Mouse (Mus musculus): ENCODE measurements around the gene Nepn. TPM values are rescaled to one million over a fixed set of nuclear protein-coding genes. Genes with fewer than 3 reads are reported as not detected.

Gene Nepn
- polyA plus RNA-seq, 1 experiment from 2014 or later, result 0.14 TPM

DNA sequence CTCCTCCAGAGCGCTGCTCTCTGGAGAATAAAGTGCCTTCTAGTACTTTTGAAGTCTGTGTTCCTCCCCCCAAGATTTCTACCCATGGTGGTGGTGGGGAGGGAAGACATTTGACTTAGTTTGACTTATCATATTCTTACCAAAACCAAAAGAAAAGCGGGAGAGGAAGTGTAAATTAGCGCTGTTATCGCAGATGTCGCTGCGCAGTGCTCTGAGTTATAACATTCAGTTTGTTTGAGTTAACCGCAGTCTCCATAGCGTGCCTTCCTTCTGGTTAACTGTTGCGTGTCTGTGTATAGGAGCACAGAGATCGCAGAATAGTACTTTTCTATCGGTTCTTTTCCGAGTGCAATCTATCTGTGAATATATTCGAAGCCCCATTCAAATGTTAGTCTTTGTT, 16.4 kb downstream of the Nepn start:
- H3K4me2 ChIP-seq, result no peak overlapping the region
- no peak overlapping the region for H3K9ac ChIP-seq (replicated peaks)
- no peak for ATAC-seq (ENCODE audit: insufficient number of reproducible peaks, insufficient read depth, low FRiP score, low TSS enrichment, low read depth)
- WGBS, result 87% methylated on average over 13 of the region's 13 CpGs
- H3K27ac ChIP-seq, result no peak overlapping the region
- H3K27me3 ChIP-seq, result no peaks in the 10 kb centered on the region
- H3K4me1 ChIP-seq (replicated peaks), result no peaks in the 10 kb centered on the region
- no peaks in the 10 kb centered on the region for H3K36me3 ChIP-seq
- no peak overlapping the region for H3K4me3 ChIP-seq (replicated peaks)
- no peaks in the 10 kb centered on the region for H3K9me3 ChIP-seq

DNA sequence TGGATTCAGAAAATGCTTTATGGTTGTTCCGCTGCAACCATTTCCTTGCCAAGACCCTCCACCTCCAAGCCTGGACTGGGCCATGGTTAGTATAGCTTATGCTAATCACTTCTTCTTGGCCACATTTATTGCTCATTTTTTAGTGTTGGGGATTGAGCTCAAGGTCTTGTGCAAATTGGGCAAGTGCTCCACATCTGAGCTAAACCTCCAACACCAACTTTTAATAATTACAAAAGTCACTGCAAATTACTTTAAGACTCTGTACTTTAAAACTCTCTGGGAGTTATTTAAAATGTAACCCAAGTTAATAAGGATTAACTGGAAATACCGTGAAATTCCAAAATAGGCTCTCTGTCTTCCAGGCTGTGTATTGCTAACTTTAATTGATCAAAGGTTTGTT, 18.8 kb downstream of the Nepn start:
- no peaks in the 10 kb centered on the region for H3K36me3 ChIP-seq
- 80% methylated on average over 2 of the region's 2 CpGs for WGBS
- H3K9me3 ChIP-seq, result no peaks in the 10 kb centered on the region
- H3K9ac ChIP-seq (replicated peaks), result no peak overlapping the region
- no peak overlapping the region for H3K4me3 ChIP-seq (replicated peaks)
- H3K4me1 ChIP-seq (replicated peaks), result no peaks in the 10 kb centered on the region
- H3K27me3 ChIP-seq, result no peaks in the 10 kb centered on the region
- no peak overlapping the region for H3K4me2 ChIP-seq
- no peak for ATAC-seq (ENCODE audit: insufficient number of reproducible peaks, insufficient read depth, low FRiP score, low TSS enrichment, low read depth)
- no peak overlapping the region for H3K27ac ChIP-seq

DNA sequence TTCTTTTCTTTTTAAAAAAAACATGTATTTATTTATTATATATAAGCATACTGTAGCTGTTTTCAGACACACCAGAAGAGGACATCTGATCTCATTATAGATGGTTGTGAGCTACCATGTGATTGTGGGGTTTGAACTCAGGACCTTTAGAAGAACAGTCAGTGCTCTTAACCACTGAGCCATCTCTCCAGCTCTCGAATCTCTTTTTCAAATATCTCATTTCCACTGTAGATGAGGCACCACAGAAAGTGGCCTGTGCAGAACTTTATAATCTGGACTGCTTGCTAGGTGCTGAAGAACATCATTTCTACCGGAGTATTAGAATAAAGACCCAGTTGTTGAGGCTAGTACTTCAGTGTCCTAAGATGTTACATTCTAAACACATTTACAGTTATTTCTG, 26.2 kb downstream of the Nepn start:
- WGBS, result 76% methylated on average over 2 of the region's 2 CpGs
- Histone ChIP-seq H3K4me1 (replicated peaks) (peaks cover 16% of the 10 kb centered on the region), H3K9me3 (no peaks in the 10 kb centered on the region), H3K36me3 (no peaks in the 10 kb centered on the region), H3K27me3 (no peaks in the 10 kb centered on the region), H3K9ac (replicated peaks) (no peak overlapping the region), H3K4me2 (no peak overlapping the region), H3K4me3 (replicated peaks) (no peak overlapping the region), H3K27ac (no peak overlapping the region)
- no peak for ATAC-seq (ENCODE audit: insufficient number of reproducible peaks, insufficient read depth, low FRiP score, low TSS enrichment, low read depth)

DNA sequence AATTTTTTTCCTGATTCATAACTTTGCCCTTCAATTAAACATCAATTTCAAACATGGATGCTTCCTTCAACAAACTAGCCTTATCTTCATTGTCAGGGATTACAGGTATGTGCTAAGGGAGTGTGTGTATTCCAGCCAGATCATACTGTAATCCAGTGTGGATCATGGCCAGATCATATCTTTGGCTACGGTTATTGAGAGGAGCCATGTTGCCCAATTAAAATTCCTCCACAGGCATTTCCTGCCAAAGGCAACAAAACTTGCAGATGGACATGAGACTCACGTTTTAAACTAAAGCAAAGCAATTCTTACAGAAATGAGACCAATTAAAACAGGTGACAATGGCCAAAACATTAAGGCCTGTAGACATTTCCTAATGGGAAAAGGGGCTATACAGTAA, 27.7 kb downstream of the Nepn start:
- Histone ChIP-seq H3K9me3 (no peaks in the 10 kb centered on the region), H3K27me3 (no peaks in the 10 kb centered on the region), H3K4me3 (replicated peaks) (peak overlapping the region; percentile 97; the same call in 1 of the 2 replicates), H3K9ac (replicated peaks) (no peak overlapping the region), H3K27ac (no peak overlapping the region), H3K4me1 (replicated peaks) (peaks cover 16% of the 10 kb centered on the region), H3K36me3 (no peaks in the 10 kb centered on the region), H3K4me2 (peak overlapping the region; percentile 53)
- no peak for ATAC-seq (ENCODE audit: insufficient number of reproducible peaks, insufficient read depth, low FRiP score, low TSS enrichment, low read depth)
- 48% methylated on average over 2 of the region's 2 CpGs for WGBS

- Histone ChIP-seq H3K36me3 (no peaks in the 10 kb centered on the region), H3K4me2 (peak within 1 kb of the TSS; percentile 73), H3K4me1 (replicated peaks) (peaks cover 16% of the 10 kb centered on the region), H3K9ac (replicated peaks) (peak within 1 kb of the TSS; percentile 93), H3K27ac (peak within 1 kb of the TSS; percentile 94), H3K9me3 (no peaks in the 10 kb centered on the region), H3K4me3 (replicated peaks) (peak within 1 kb of the TSS; percentile 97), H3K27me3 (no peaks in the 10 kb centered on the region)
- WGBS, result under 1% methylated on average over 69 of the region's 79 CpGs
- peak; percentile 99 for ATAC-seq (ENCODE audit: insufficient number of reproducible peaks, insufficient read depth, low FRiP score, low TSS enrichment, low read depth)
Observed at GRCm38 (mm10) chr10:52417299-52417997, 28.7 kb downstream of the Nepn start, which contains the start of gene Nus1. Gene Nus1 (plus strand): TSS chr10:52417547.

GRCm38 (mm10) chr10:52417998-52418860, 29.5 kb downstream of the Nepn start:
- peak overlapping the region; percentile 94 for H3K27ac ChIP-seq
- H3K27me3 ChIP-seq, result no peaks in the 10 kb centered on the region
- peak overlapping the region; percentile 97 for H3K4me3 ChIP-seq (replicated peaks)
- peaks cover 16% of the 10 kb centered on the region for H3K4me1 ChIP-seq (replicated peaks)
- peak; percentile 38 for ATAC-seq (ENCODE audit: insufficient number of reproducible peaks, insufficient read depth, low FRiP score, low TSS enrichment, low read depth)
- no peaks in the 10 kb centered on the region for H3K9me3 ChIP-seq
- peak overlapping the region; percentile 73 for H3K4me2 ChIP-seq
- WGBS, result 2% methylated on average over 39 of the region's 39 CpGs
- peak overlapping the region; percentile 93 for H3K9ac ChIP-seq (replicated peaks)
- no peaks in the 10 kb centered on the region for H3K36me3 ChIP-seq

DNA sequence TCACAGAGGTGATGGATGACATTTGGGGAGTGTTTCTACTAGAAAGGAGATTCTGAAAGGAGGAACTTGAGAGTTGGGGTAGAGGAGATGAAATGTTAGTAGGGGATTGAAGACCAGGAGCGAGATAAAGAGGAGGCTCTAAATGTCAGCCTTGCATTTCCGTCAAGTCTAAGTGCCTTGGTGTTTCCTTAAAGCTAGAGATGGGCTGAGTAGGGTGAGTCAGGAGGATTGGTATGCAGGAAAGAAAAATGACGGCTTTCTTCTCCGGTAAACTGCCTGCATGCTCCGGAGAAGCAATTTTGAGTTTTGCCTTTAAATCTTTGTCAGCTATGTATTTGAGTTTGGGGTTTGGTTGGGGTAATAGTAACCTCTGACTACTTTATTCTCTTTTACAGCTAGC, 30.2 kb downstream of the Nepn start:
- Histone ChIP-seq H3K4me1 (replicated peaks) (peaks cover 16% of the 10 kb centered on the region), H3K27ac (no peak overlapping the region)
- ATAC-seq (ENCODE audit: insufficient number of reproducible peaks, insufficient read depth, low FRiP score, low TSS enrichment, low read depth), result no peak

GRCm38 (mm10) chr10:52419402-52419801, 30.6 kb downstream of the Nepn start:
- Histone ChIP-seq H3K27me3 (no peaks in the 10 kb centered on the region), H3K9ac (replicated peaks) (no peak overlapping the region), H3K4me1 (replicated peaks) (peaks cover 16% of the 10 kb centered on the region), H3K4me3 (replicated peaks) (peak overlapping the region; percentile 97; the same call in 1 of the 2 replicates), H3K27ac (no peak overlapping the region), H3K36me3 (no peaks in the 10 kb centered on the region), H3K9me3 (no peaks in the 10 kb centered on the region), H3K4me2 (peak overlapping the region; percentile 73)
- WGBS, result 79% methylated on average over 4 of the region's 4 CpGs
- ATAC-seq (ENCODE audit: insufficient number of reproducible peaks, insufficient read depth, low FRiP score, low TSS enrichment, low read depth), result no peak

More for the DNA sequence above, 30.2 kb downstream of the Nepn start:
- 60% methylated on average over 5 of the region's 5 CpGs for WGBS
- no peaks in the 10 kb centered on the region for H3K9me3 ChIP-seq
- H3K36me3 ChIP-seq, result no peaks in the 10 kb centered on the region
- no peaks in the 10 kb centered on the region for H3K27me3 ChIP-seq
- H3K4me2 ChIP-seq, result peak overlapping the region; percentile 73
- peak overlapping the region; percentile 93; the same call in 1 of the 2 replicates for H3K9ac ChIP-seq (replicated peaks)
- peak overlapping the region; percentile 97 for H3K4me3 ChIP-seq (replicated peaks)

GRCm38 (mm10) chr10:52420526-52420925, 31.8 kb downstream of the Nepn start:
- Histone ChIP-seq H3K4me1 (replicated peaks) (peaks cover 16% of the 10 kb centered on the region), H3K27me3 (no peaks in the 10 kb centered on the region), H3K4me2 (no peak overlapping the region), H3K27ac (no peak overlapping the region), H3K4me3 (replicated peaks) (no peak overlapping the region), H3K9me3 (no peaks in the 10 kb centered on the region), H3K9ac (replicated peaks) (no peak overlapping the region), H3K36me3 (no peaks in the 10 kb centered on the region)
- WGBS, result 93% methylated on average over 1 of the region's 1 CpGs
- ATAC-seq (ENCODE audit: insufficient number of reproducible peaks, insufficient read depth, low FRiP score, low TSS enrichment, low read depth), result no peak

GRCm38 (mm10) chr10:52421716-52422115, 32.9 kb downstream of the Nepn start:
- Histone ChIP-seq H3K27ac (no peak overlapping the region), H3K4me2 (no peak overlapping the region), H3K4me3 (replicated peaks) (no peak overlapping the region), H3K36me3 (no peaks in the 10 kb centered on the region), H3K4me1 (replicated peaks) (peaks cover 13% of the 10 kb centered on the region), H3K27me3 (no peaks in the 10 kb centered on the region), H3K9ac (replicated peaks) (no peak overlapping the region), H3K9me3 (no peaks in the 10 kb centered on the region)
- ATAC-seq (ENCODE audit: insufficient number of reproducible peaks, insufficient read depth, low FRiP score, low TSS enrichment, low read depth), result no peak
- WGBS, result 94% methylated on average over 6 of the region's 6 CpGs

GRCm38 (mm10) chr10:52423097-52423496, 34.3 kb downstream of the Nepn start:
- no peak overlapping the region for H3K4me3 ChIP-seq (replicated peaks)
- H3K4me1 ChIP-seq (replicated peaks), result peaks cover 15% of the 10 kb centered on the region
- H3K4me2 ChIP-seq, result no peak overlapping the region
- 81% methylated on average over 2 of the region's 2 CpGs for WGBS
- H3K27ac ChIP-seq, result no peak overlapping the region
- no peak for ATAC-seq (ENCODE audit: insufficient number of reproducible peaks, insufficient read depth, low FRiP score, low TSS enrichment, low read depth)
- no peaks in the 10 kb centered on the region for H3K36me3 ChIP-seq
- H3K9ac ChIP-seq (replicated peaks), result no peak overlapping the region
- no peaks in the 10 kb centered on the region for H3K27me3 ChIP-seq
- no peaks in the 10 kb centered on the region for H3K9me3 ChIP-seq
